Mouse (Mus musculus) large intestine, adult 2 months (tissue): ENCODE results near the gene Lzic. TPM values are rescaled to one million over a fixed set of nuclear protein-coding genes. Genes with fewer than 3 reads are reported as not detected.

Experiments
- DNase-seq: peaks from one replicate; pipeline ENCODE4 v3.0.0-alpha.2; 2012; ENCODE audit warnings: low read depth, low spot score
- WGBS: fragments of 180-500 bp; shearing (Covaris S2); methylation state at CpG from one replicate; pipeline ENCODE4 v1.1.7; 2018; 5-methylcytosine and 5-hydroxymethylcytosine counted together
- polyA plus RNA-seq: library from polyadenylated mRNA; depleted of rRNA; stranded (reverse); fragments of >200 nt; gene quantifications from 2 replicates; pipeline ENCODE4 v1.2.3, GENCODE M21; 2012; rRNA removed

Lzic gene
- polyA plus RNA-seq, 1 experiment, result 13.0 TPM

- 68% methylated on average over 10 of the region's 10 CpGs for WGBS
These were observed 36.2 kb downstream of the Lzic start for GRCm38 (mm10) chr4:149521258-149521657.

GRCm38 (mm10) chr4:149523961-149524360, 38.9 kb downstream of the Lzic start:
- WGBS, result 94% methylated on average over 6 of the region's 6 CpGs
- DNase-seq, result no peak

More at GRCm38 (mm10) chr4:149521258-149521657, 36.2 kb downstream of the Lzic start:
- DNase-seq, result no peak

DNA sequence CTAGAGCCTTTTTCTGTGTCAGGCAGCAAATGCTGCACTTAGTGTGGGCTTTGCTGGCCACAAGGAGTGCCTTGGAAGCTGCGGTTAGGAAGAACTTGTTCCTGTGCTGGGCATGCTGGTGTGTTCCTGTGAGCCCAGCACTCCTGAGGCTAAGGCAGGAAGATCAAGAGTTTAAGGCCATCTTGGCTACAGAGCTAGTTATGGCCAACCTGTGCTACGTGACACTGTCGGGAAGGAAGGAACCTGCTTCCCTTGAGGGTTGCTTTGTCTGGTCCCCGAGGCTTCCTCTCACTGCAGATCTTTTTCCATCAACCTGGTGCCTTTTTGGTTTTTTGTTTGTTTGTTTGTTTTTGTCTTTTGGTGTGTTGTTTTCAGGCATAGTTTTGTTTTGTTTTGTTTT, 40.1 kb downstream of the Lzic start:
- DNase-seq, result no peak
- 85% methylated on average over 4 of the region's 4 CpGs for WGBS

DNA sequence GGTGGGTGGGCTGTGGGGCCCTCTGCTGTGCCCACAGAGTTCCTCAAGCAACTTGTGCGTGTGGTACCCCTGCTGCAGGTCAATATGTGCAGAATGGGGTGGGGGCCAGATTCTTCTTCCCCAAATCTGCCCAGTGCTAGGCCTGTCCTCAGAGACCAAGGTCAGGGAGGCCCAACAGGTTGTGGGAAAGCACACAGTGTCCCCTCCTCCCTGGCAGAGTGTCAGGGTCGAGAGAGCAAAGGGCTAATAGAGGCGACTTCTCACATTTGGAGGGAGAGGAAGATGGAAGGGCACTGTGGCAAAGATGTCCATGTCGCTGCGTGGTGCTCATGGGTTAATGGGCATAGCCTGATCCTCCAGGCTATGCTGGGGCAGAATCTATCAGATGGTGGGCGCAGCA, 40.8 kb downstream of the Lzic start:
- no peak for DNase-seq
- WGBS, result 77% methylated on average over 6 of the region's 6 CpGs

DNA sequence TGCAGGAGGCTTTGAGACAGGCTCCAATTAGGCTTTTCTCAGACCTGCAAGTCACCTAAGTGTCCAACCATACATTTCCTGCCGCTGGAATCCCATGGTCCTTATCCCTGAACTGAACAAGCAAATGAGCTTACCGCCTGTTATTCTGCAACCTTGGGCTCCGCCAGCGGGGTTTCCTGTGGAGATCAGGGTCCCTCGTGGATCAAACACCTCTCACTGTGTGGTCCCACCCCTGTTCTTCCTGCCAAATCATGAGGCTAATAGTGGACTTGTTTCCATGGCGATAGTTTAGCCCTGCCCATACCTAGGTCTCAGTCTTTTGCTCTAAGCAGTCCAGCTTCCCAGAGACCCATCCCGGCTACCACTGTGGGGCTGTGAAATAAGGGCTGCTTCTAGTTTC, 41.3 kb downstream of the Lzic start:
- DNase-seq, result no peak
- WGBS, result 61% methylated on average over 7 of the region's 7 CpGs

GRCm38 (mm10) chr4:149527621-149528354, 42.8 kb downstream of the Lzic start:
- 76% methylated on average over 15 of the region's 15 CpGs for WGBS
- DNase-seq, result no peak

DNA sequence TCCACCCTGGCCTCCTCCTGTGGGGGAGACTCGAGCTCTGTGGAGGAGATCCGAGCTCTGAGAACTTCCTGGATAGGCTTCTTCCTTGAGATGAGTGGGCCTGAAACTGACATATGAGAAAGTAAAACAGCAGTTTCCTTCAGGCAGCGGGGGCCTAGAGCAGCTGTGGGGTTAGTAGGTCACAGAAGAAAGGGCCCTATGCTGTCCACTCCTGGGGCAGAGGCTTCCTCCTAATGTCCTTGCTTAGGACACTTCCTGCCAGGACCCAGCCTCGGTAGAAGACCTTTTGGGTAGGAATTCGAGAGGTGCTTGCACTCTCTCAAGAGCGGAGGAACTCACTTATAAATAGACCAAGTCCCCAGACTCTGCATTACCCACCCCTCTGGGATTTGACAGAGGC, 44.7 kb downstream of the Lzic start:
- 82% methylated on average over 6 of the region's 6 CpGs for WGBS
- no peak for DNase-seq

DNA sequence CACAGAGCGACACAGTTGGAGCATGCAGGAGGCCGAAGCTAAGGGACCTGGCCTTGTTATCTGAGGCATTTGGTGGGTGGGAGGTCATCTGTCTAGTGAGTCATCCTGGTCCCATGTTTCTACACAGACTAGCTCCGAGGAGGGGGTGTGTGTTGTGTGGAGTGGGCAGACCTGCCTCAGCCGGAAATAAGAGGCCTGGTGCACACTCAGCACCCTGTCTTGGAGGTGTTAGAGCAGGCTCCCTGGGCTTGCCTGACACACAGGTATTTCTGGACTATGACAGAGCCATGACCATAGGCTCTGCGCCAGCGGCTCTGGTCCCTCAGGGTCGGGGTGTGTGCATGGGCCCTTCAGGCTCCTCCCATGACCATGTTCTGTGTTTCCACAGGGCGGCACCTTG, 54.4 kb downstream of the Lzic start:
- no peak for DNase-seq
- WGBS, result 50% methylated on average over 8 of the region's 8 CpGs

DNA sequence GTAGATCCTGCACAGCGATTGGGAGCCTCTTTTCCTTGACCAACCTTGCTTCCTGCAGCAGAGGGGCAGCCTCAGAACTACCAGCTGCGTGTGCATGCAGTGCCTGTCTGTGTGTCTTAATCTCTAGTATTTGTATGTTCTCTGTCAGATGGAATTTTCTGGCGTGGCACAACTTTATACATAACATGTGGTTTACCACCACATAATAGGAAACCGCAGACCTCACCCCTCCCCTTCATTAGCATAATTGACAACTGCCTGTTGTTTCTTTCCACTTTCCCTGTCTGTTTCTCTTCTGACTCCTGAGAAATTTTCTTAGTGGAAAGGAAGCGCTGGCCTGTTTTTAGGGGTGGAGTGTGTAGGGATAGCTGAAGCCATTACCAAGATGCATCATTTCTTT, 56.9 kb downstream of the Lzic start:
- DNase-seq, result no peak
- WGBS, result 65% methylated on average over 5 of the region's 5 CpGs

GRCm38 (mm10) chr4:149542431-149542830, 57.4 kb downstream of the Lzic start:
- 87% methylated on average over 12 of the region's 12 CpGs for WGBS
- no peak for DNase-seq

GRCm38 (mm10) chr4:149542927-149543553, 58.0 kb downstream of the Lzic start:
- DNase-seq, result peak; percentile 67
- 59% methylated on average over 10 of the region's 10 CpGs for WGBS

- no peak for DNase-seq
- 85% methylated on average over 8 of the region's 8 CpGs for WGBS
These were observed 59.9 kb downstream of the Lzic start for GRCm38 (mm10) chr4:149544892-149545291.

Other genes starting within 250 kb of the Lzic start
- 12.7 and 30.6 TPM in 2 replicates for gene Kif1b, start 177.5 kb upstream of the Lzic start, polyA plus RNA-seq
- 45.2 and 62.8 TPM in 2 replicates for gene Ube4b, start 58.5 kb upstream of the Lzic start, polyA plus RNA-seq
- 9.4 and 10.4 TPM in 2 replicates for gene Rbp7, start 30.3 kb upstream of the Lzic start, polyA plus RNA-seq
- not detected in 2 replicates for gene Tmem274, start 7.9 kb upstream of the Lzic start, polyA plus RNA-seq
- gene Nmnat1, start within 50 bp of the Lzic start, polyA plus RNA-seq, result 7.1 and 11.6 TPM in 2 replicates
- 22.5 and 27.7 TPM in 2 replicates for gene Ctnnbip1, start 33.0 kb downstream of the Lzic start, polyA plus RNA-seq
- gene Clstn1, start 101.2 kb downstream of the Lzic start, polyA plus RNA-seq, result 51.5 and 58.3 TPM in 2 replicates
- 11.4 and 15.1 TPM in 2 replicates for gene Pik3cd, start 217.3 kb downstream of the Lzic start, polyA plus RNA-seq